Mouse (Mus musculus): ENCODE data around the gene Rnase2b.

DNA sequence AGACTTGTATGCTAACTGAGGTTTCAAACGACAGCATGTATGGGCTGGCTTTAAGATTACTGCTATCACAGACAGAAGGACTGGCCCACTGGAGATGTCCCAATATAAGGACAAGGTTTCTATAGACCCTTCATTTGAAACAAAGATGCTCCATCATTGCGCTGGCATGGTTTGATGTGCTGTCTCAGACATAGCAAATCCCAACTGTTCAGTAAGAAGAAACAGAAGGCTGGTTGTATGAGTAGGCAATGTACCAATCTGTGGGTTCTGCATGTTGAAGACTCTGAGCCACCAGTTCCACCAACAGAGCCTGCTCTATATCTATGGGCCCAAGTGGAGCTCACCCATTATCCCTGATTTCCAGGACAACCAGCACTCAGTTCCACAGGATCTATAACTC is 41.1 kb downstream of the Rnase2b start, which contains the start of gene Ear14:
- TF ChIP-seq CTCF (IDR thresholded peaks at IDR 0.05; ENCODE audit: extremely low read depth, insufficient read depth, low read length): no peak
- TF ChIP-seq POLR2A (IDR thresholded peaks at IDR 0.05; ENCODE audit: extremely low read depth, insufficient read depth, low read length): no peak
